Mouse (Mus musculus): ENCODE results near the gene Dll4.

GRCm38 (mm10) chr2:119344537-119345138 is 19.1 kb downstream of the Dll4 start:
- no peak for TF ChIP-seq POLR2A (IDR thresholded peaks at IDR 0.05; ENCODE audit: borderline replicate concordance, insufficient read depth, low read length)
- TF ChIP-seq CTCF (IDR thresholded peaks at IDR 0.05; ENCODE audit: borderline replicate concordance, insufficient read depth, low read depth, low read length) = no peak
